Mouse (Mus musculus) bone marrow macrophage, adult 2 months (primary cell): ENCODE results near the gene Prr18.

Source experiments
- CTCF ChIP-seq: IDR thresholded peaks from 2 replicates; pipeline ENCODE4 v1.5.1; 2012; ENCODE audit warnings: low read depth, mild to moderate bottlenecking, low read length, moderate library complexity
- POLR2A ChIP-seq: IDR thresholded peaks from 2 replicates; pipeline ENCODE4 v1.6.1; 2012; ENCODE audit warnings: mild to moderate bottlenecking, low read depth, low read length, borderline replicate concordance

- TF ChIP-seq CTCF (no peak), POLR2A (no peak)
Observed at GRCm38 (mm10) chr17:8371834-8372233, 34.6 kb downstream of the Prr18 start.
